Mouse (Mus musculus): ENCODE data around the gene Gm37240.

DNA sequence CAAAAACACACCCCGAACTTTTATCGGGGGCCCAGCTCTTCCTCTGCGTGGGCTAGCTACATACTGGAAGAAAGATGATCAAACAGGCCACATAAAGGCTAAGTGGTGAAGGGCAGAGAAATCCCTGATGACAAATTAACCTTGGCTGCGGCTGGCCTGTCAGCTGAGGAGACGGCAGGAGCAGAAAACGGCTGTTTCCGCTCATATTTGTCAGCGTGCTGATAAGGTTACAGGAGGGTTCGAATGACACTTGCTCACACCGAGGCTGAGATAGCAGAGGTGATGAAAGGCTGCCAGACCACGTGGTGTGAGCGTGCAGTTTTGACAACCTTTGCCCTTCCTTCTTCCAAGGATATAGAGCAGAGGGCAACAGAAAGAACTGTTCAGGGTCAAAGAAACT is 1426.4 kb downstream of the Gm37240 start:
- no peak for TF ChIP-seq POLR2A (IDR thresholded peaks at IDR 0.05; ENCODE audit: borderline replicate concordance, extremely low read depth, insufficient read depth, insufficient read length, poor library complexity, severe bottlenecking)
- no peak for TF ChIP-seq CTCF (IDR thresholded peaks at IDR 0.05; ENCODE audit: borderline replicate concordance, extremely low read depth, insufficient read depth, insufficient read length)
